Mouse (Mus musculus): ENCODE results near the gene Stambpl1.

Stambpl1 gene

DNA sequence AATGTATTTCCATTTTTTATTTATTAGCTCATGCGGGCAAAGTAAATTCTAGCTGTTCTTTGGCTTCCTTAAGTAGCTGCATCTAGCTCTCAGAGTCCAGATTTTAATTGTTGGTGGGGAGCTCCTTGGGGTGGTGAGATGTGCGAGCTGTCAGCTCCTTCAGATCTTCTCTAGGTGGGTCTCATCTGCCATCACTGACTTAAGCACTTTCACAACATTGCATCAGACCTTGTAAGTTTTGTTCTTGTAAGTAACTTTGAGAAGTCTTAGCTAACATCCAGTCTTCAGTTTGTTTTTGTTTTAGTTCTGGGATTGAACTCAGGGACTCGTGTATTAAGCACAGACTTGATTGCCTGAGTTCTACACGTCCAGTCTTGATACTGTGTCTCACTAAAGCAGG, 6.9 kb downstream of the Stambpl1 start:
- WGBS = 85% methylated on average over 4 of the region's 4 CpGs

- WGBS = 79% methylated on average over 2 of the region's 2 CpGs
These were observed 7.5 kb downstream of the Stambpl1 start for GRCm38 (mm10) chr19:34199488-34199887.

- WGBS = 82% methylated on average over 2 of the region's 2 CpGs
These were observed 10.6 kb downstream of the Stambpl1 start for GRCm38 (mm10) chr19:34202668-34203067.

- WGBS = 78% methylated on average over 4 of the region's 4 CpGs
These were observed 14.1 kb downstream of the Stambpl1 start for GRCm38 (mm10) chr19:34206128-34206527.

GRCm38 (mm10) chr19:34206760-34207440, 14.9 kb downstream of the Stambpl1 start:
- 54% methylated on average over 8 of the region's 8 CpGs for WGBS

DNA sequence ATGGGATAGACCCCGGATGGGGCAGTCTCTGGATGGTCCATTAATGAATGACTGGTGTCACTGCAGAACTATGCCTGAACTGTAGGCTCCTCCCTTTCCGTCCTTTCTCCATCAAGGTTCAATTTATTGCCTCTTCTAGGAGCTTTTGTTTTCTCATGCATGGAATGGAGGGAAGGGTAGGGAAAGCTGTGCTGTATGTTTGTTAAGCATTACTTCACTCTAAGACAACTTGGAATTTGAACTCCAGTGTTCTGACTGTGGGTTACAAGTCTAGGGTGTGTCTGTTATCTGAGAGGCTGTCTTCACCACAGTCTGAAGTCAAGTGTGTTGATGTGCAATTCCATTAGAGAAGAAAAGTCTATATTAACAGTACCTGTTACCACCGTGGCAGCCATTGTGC, 17.0 kb downstream of the Stambpl1 start:
- 83% methylated on average over 3 of the region's 3 CpGs for WGBS

DNA sequence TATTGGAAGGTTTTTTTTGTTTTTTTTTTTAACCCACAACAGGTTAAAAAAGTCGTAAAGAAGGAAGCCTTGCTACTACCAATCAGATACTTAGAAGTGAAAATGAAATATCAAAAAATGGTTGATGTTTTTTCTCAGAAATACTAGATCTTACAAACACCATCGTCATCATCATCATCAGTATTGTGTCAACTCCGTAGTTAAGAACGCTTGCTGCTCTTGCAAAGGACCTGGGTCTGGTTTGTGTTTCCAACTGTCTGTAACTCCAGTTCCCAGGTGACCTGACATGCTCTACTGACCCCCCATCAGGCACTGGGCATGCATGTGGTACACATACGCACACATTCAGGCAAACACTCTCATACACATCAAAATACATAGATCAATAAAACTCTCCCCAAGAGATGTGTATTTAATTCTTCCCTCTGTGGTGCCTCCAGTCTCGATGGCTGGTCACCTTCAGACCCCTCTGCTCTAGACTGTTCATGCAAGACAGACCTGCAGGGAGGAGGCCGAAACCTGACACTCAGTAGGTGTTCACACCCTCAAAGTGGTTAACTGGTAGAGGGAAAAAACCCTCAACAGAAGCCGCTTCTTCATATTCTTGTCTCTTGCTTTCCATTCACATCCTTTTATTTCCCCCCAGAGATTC, 18.0 kb downstream of the Stambpl1 start:
- 91% methylated on average over 8 of the region's 8 CpGs for WGBS

DNA sequence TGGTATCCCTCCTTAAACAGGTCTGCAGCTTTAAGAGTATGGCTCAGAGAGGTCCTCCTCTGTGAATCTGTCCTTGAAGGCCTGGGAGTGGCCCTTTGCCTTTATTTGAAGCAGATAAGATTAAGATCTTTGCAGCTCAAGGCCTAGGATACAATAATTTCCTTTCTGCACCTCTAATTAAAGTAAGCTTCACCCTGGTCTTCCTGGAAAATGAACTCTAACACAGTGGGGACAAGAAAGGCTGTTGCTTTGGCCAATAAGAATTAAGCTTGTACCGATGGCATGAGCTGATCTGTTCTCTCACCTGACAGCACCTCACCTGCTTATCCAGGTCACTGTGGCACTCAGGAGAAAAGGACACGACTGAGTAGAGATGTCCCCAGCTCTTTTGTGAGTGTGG, 18.8 kb downstream of the Stambpl1 start:
- 62% methylated on average over 2 of the region's 2 CpGs for WGBS

GRCm38 (mm10) chr19:34212489-34213250, 20.6 kb downstream of the Stambpl1 start:
- WGBS = 78% methylated on average over 12 of the region's 12 CpGs

GRCm38 (mm10) chr19:34214136-34214535, 22.1 kb downstream of the Stambpl1 start:
- WGBS = 61% methylated on average over 4 of the region's 4 CpGs

- WGBS = 47% methylated on average over 5 of the region's 5 CpGs
These were observed 24.9 kb downstream of the Stambpl1 start for GRCm38 (mm10) chr19:34216956-34217355.

DNA sequence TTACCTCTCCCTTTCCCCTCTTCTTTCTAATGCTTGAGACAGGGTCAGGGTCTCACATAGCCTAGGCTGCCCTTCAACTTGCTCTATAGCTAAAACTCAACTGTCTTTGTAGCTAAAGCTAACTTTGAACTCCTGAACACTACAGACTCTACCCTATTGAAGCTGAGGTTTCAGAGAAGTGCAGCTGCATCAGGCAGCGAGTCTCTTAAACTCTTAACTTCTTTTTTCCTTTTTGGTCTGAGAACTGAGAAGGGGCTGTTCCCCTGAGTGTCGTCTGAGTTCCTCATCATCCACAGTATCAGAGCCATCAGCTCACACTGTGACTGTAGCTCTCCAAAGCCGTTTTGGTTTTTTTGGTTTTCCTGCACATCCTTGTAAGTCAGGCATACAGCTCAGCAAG, 25.7 kb downstream of the Stambpl1 start:
- WGBS = 85% methylated on average over 3 of the region's 3 CpGs

GRCm38 (mm10) chr19:34219260-34219968, 27.4 kb downstream of the Stambpl1 start:
- WGBS = 87% methylated on average over 5 of the region's 5 CpGs

DNA sequence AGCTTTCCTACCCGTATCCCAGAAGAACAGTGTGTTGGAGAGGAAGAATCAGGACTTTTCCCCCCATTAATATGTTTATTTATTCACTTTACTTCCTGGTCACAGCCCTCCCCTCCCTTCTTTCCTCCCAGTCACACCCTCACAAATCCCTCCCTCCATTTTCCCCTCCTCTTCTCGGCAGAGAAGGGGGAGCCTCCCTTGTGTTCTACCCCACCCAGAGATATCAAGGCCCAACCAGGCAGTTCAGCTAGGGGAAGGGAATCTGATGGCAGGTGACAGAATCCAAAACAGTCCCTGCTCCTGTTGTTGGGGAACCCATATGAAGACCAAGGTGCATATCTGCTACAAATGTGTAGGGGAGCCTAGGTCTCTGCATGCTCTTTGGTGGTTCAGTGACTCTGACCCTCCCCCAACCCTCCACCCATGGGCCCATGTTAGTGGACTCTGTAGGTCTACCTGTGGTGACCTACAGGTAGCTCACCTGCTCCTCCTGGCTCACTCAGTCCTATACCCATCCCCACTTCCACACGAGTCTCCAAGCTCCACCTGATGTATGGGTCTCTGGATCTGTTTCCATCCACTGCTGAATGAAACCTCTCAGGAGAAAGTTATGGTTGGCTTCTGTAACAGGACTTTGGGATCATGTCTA, 28.8 kb downstream of the Stambpl1 start:
- 74% methylated on average over 3 of the region's 3 CpGs for WGBS

DNA sequence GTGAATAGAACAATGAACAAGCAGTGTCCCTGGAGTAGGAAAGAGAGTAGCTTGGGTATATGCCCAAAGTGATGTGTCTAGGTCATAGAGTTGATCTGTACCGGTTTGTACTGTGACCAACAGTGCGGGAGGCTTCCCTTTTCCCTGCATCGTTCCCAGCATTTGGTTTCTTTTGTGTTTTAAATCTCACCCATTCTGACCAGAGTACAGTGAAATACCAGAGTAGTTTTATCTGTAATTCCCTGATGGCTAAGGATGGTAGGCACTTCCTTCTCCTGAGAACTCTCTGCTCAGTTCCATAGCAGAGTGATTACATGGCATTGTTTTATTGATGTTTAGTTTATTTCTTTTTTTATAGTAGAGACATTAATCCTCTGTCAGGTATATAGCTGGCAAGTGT, 30.8 kb downstream of the Stambpl1 start:
- WGBS = 84% methylated on average over 3 of the region's 3 CpGs

- 35% methylated on average over 7 of the region's 7 CpGs for WGBS
These were observed 39.6 kb downstream of the Stambpl1 start for GRCm38 (mm10) chr19:34231596-34231995.

- WGBS = 74% methylated on average over 5 of the region's 5 CpGs
These were observed 40.3 kb downstream of the Stambpl1 start for GRCm38 (mm10) chr19:34232326-34232725.

- WGBS = 63% methylated on average over 14 of the region's 14 CpGs
These were observed 41.9 kb downstream of the Stambpl1 start for GRCm38 (mm10) chr19:34233944-34234343.

GRCm38 (mm10) chr19:34236049-34236448, 44.0 kb downstream of the Stambpl1 start:
- 78% methylated on average over 3 of the region's 3 CpGs for WGBS

GRCm38 (mm10) chr19:34237746-34238145, 45.7 kb downstream of the Stambpl1 start:
- WGBS = 78% methylated on average over 2 of the region's 2 CpGs

- 75% methylated on average over 5 of the region's 5 CpGs for WGBS
These were observed 48.4 kb downstream of the Stambpl1 start for GRCm38 (mm10) chr19:34240273-34241039.

Measured in cerebral cortex, adult 2 months (tissue).